Mouse (Mus musculus): Measurements from ENCODE around the gene Dnaja3. TPM values are rescaled to one million over a fixed set of nuclear protein-coding genes. Genes with fewer than 3 reads are reported as not detected.

Gene Dnaja3
- polyA plus RNA-seq, 1 experiment from 2014 or later: 78.3 TPM

DNA sequence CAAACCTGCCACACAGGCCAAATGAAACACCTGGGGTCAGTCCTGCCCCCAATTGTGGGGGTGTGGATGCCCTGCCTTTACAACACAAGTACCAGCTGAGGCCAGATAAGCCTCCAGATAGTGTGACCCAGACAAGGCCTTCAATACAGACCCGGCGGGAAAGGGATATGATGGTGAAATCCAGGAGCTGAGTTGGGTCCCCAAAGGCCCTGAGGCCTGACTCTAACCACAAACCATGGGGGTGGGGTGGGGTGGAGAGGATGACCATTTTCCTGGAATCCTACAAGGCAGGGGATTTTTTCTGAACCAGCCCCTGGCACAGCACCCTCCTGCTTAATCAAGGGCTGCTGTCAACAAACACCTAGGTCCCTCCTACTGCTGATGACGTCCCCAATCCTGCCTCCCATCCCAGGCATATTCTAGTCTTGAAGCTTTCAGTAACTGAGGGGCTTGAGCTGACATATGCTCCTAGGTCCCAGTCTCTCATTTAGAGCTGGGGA, 848 bp upstream of the Dnaja3 start:
- H3K27me3 ChIP-seq (ENCODE audit: insufficient read depth, poor library complexity, severe bottlenecking): no peaks in the 10 kb centered on the region
- DNase-seq (ENCODE audit: low spot score): no peak
- H3K4me3 ChIP-seq: no peak overlapping the region
- WGBS: 68% methylated on average over 3 of the region's 3 CpGs
- H3K27ac ChIP-seq: no peak overlapping the region
- peaks cover 11% of the 10 kb centered on the region; the same call in 1 of the 2 replicates for H3K36me3 ChIP-seq
- no peaks in the 10 kb centered on the region for H3K9me3 ChIP-seq
- H3K4me1 ChIP-seq: peaks cover 69% of the 10 kb centered on the region

DNA sequence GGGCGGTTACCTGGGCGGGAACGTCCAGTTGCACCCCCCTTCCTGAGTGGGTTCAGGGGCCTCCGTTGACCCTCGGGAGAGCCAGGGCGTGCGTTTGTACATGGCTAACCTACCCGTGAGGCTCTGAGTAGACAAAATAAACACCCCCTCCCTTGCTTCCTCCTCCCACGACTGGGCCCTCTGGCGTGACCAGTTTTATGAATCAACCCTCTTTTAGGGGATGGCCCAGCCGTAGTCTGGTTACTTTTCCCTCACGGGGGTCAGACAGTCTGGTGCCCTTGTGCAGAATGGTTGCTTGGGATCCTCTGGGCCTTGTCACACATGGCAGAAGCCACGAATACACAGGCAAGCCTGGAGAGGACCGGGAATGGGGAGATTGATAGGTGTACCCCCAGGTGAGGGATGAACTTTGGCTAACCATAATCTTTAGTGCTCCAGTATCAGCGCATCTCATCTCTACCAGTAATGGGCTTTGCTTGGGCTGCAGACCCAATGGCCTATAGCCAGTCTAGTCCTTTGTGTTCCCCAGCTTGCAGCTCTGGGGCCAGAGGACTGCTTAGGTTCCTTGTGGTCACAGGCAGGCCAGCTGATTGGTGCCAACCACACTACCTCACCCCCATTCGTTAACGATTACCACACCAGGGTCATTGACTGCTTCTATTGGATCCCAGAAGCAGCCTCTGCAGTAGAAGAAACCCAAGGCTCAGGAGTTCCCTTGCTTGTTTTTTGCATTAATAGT, 647 bp downstream of the Dnaja3 start:
- H3K4me1 ChIP-seq: peaks cover 67% of the 10 kb centered on the region
- H3K4me3 ChIP-seq: peak overlapping the region; percentile 69
- no peaks in the 10 kb centered on the region for H3K27me3 ChIP-seq (ENCODE audit: insufficient read depth, poor library complexity, severe bottlenecking)
- no peaks in the 10 kb centered on the region for H3K9me3 ChIP-seq
- H3K36me3 ChIP-seq: peaks cover 4% of the 10 kb centered on the region; the same call in 1 of the 2 replicates
- 6% methylated on average over 17 of the region's 17 CpGs for WGBS
- no peak for DNase-seq (ENCODE audit: low spot score)
- peak overlapping the region; percentile 87 for H3K27ac ChIP-seq

DNA sequence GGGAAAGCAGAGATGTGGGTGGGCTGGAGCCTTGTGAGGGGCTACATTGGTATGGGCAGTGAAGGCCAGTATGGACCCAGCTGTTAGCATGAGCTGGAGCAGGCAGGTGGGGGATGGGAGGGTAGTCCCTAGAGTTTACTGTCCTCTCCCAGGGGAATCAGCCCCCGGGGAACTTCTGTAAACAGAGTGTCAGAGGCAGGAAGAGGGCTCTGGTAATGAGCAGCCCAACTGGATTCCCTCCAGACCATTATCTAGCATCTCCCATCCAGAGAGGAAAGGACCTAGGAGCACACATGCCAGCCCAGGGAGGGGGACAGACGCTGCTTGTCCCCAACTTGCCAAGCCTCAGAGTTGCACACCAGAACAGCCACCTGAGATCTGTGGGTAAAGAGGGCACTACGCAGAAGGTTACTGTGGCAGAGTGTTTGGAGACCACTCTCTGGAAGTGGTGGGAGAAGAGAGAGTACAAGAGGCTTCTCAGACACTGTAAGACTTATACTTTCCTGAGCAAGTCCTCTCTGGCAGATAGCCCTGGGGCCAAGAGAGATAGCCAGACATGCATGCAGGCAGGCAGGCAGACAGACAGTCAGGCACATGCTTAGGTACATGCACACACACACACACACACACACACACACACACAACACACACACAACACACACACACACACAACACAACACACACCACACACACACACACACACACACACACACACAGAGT, 1.5 kb downstream of the Dnaja3 start:
- no peaks in the 10 kb centered on the region for H3K27me3 ChIP-seq (ENCODE audit: insufficient read depth, poor library complexity, severe bottlenecking)
- no peaks in the 10 kb centered on the region for H3K9me3 ChIP-seq
- H3K4me1 ChIP-seq: peaks cover 66% of the 10 kb centered on the region
- WGBS: 19% methylated on average over 3 of the region's 3 CpGs
- peak overlapping the region; percentile 69 for H3K4me3 ChIP-seq
- H3K36me3 ChIP-seq: peaks cover 4% of the 10 kb centered on the region; the same call in 1 of the 2 replicates
- DNase-seq (ENCODE audit: low spot score): no peak
- peak overlapping the region; percentile 87 for H3K27ac ChIP-seq

DNA sequence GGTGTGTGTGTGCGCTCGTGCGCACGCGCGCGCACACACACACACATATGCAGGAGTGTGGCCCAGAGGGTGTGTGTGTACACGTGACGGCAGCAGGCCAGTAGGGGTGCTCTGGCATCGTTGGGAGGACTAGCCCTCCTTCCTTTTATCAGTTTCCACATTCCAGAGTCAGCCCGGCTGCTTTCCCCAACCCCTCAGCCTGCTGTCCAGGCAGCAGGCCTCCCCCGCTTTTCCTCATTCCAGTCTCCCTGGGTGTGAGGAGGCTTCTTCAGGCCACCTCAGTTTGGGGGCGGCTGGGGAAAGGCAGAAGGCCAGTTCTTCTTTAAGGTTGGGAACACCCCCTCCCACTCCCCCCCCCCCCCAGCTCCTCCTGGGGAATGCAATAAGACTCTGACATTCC, 2.4 kb downstream of the Dnaja3 start:
- H3K4me3 ChIP-seq: peak overlapping the region; percentile 69
- H3K36me3 ChIP-seq: peaks cover 4% of the 10 kb centered on the region; the same call in 1 of the 2 replicates
- peak; percentile 94 for DNase-seq (ENCODE audit: low spot score)
- H3K4me1 ChIP-seq: peaks cover 75% of the 10 kb centered on the region
- 15% methylated on average over 13 of the region's 13 CpGs for WGBS
- H3K9me3 ChIP-seq: no peaks in the 10 kb centered on the region
- peak overlapping the region; percentile 87 for H3K27ac ChIP-seq
- no peaks in the 10 kb centered on the region for H3K27me3 ChIP-seq (ENCODE audit: insufficient read depth, poor library complexity, severe bottlenecking)

DNA sequence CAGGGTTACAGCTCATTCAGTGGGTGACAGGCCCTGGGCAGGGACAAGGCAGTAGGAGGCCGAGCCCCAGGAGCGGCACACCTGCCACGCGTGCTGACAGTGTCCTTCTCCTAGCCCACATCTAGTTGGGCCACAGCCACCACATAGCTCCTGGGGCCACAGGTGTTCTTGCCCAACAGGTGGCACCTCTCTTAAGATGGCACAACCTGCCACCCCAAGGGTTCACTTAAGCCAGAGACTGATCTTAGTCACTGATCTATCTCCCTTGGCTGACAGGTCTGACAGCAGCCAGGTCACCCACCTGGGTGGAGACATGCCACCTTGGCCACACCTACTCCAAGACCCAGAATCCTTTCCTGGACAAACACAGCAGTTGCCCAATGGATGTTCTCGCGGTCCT, 3.1 kb downstream of the Dnaja3 start:
- peak overlapping the region; percentile 87 for H3K27ac ChIP-seq
- peak overlapping the region; percentile 69 for H3K4me3 ChIP-seq
- H3K36me3 ChIP-seq: peaks cover 9% of the 10 kb centered on the region
- H3K4me1 ChIP-seq: peaks cover 83% of the 10 kb centered on the region
- 80% methylated on average over 6 of the region's 6 CpGs for WGBS
- DNase-seq (ENCODE audit: low spot score): no peak
- no peaks in the 10 kb centered on the region for H3K9me3 ChIP-seq
- H3K27me3 ChIP-seq (ENCODE audit: insufficient read depth, poor library complexity, severe bottlenecking): no peaks in the 10 kb centered on the region

DNA sequence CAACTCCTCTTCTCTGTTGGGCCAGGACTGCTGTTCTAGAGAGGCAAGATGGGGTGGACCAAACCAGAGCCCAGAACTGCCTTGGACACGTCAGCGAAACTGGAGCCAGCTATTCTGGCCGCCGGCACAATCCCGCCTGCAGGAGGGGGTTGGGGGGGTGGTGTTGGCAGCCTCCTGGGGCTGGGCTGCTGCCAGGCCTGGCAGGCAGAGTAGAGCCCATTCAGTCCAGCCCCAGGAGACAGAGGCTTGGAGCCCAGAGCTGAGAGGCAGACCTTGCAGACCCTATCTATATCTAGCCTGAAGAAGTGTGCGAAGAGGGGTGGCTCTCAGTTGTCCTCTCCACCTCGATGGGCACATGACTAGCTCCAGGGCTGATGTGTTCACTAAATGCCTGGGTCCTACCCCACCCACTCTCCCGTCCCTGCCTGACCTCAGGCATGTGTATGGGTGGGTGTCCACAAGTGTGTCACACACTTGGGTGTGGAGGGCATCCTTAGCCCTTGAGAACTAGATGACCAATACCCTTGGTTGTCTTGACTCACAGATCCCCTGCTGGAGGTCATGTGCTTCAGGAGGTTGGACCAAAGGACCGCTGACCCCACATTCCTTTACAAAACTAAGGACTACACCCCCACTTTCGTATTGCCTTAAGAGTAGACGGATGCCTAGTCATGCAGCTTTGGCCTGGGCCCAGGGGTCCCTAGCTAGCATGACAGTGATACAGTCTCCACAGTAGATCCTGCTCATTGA, 4.1 kb downstream of the Dnaja3 start:
- Histone ChIP-seq H3K27ac (peak overlapping the region; percentile 87), H3K36me3 (peaks cover 18% of the 10 kb centered on the region), H3K9me3 (no peaks in the 10 kb centered on the region), H3K4me1 (peaks cover 91% of the 10 kb centered on the region), H3K4me3 (no peak overlapping the region), H3K27me3 (ENCODE audit: insufficient read depth, poor library complexity, severe bottlenecking) (no peaks in the 10 kb centered on the region)
- DNase-seq (ENCODE audit: low spot score): no peak
- WGBS: 66% methylated on average over 11 of the region's 11 CpGs

GRCm38 (mm10) chr16:4645867-4646266, 6.1 kb downstream of the Dnaja3 start:
- H3K27me3 ChIP-seq (ENCODE audit: insufficient read depth, poor library complexity, severe bottlenecking): no peaks in the 10 kb centered on the region
- no peak for DNase-seq (ENCODE audit: low spot score)
- H3K27ac ChIP-seq: peak overlapping the region; percentile 75
- peaks cover 36% of the 10 kb centered on the region for H3K36me3 ChIP-seq
- H3K4me1 ChIP-seq: peaks cover 89% of the 10 kb centered on the region
- WGBS: 71% methylated on average over 4 of the region's 4 CpGs
- H3K4me3 ChIP-seq: no peak overlapping the region
- H3K9me3 ChIP-seq: no peaks in the 10 kb centered on the region

- H3K27ac ChIP-seq: peak overlapping the region; percentile 75
- no peaks in the 10 kb centered on the region for H3K27me3 ChIP-seq (ENCODE audit: insufficient read depth, poor library complexity, severe bottlenecking)
- peaks cover 46% of the 10 kb centered on the region for H3K36me3 ChIP-seq
- no peaks in the 10 kb centered on the region for H3K9me3 ChIP-seq
- 64% methylated on average over 4 of the region's 4 CpGs for WGBS
- H3K4me1 ChIP-seq: peaks cover 88% of the 10 kb centered on the region
- DNase-seq (ENCODE audit: low spot score): no peak
- H3K4me3 ChIP-seq: peak overlapping the region; percentile 25; the same call in 1 of the 2 replicates
Measured at GRCm38 (mm10) chr16:4646831-4647230, 7.0 kb downstream of the Dnaja3 start.

DNA sequence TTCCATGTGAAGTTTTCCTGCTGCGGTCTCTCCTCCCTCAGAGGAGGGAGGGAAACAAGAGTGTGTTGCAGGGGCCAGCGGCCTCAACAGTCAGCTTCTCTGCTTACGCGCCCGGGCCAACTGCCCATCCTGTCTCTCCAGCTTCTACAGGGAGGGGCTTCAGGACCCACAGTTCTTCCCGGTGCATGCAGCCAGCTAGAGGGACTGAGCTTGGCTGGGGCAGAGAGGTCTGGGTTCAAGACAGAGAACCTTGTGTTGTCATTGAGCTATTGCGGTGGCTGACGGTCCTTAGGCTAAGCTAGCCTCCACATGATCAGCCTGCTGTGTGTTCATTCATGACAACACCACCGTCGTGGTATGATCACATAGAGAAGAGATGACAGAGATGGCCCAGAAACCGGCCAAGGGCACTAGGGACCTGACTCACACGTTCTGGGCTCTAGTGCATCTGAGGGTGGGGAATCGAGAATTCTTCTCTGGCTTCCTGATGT, 7.9 kb downstream of the Dnaja3 start:
- Histone ChIP-seq H3K36me3 (peaks cover 54% of the 10 kb centered on the region), H3K27me3 (ENCODE audit: insufficient read depth, poor library complexity, severe bottlenecking) (no peaks in the 10 kb centered on the region), H3K9me3 (no peaks in the 10 kb centered on the region), H3K4me1 (peaks cover 88% of the 10 kb centered on the region), H3K4me3 (peak overlapping the region; percentile 25; the same call in 1 of the 2 replicates), H3K27ac (peak overlapping the region; percentile 75)
- no peak for DNase-seq (ENCODE audit: low spot score)
- 52% methylated on average over 13 of the region's 13 CpGs for WGBS

DNA sequence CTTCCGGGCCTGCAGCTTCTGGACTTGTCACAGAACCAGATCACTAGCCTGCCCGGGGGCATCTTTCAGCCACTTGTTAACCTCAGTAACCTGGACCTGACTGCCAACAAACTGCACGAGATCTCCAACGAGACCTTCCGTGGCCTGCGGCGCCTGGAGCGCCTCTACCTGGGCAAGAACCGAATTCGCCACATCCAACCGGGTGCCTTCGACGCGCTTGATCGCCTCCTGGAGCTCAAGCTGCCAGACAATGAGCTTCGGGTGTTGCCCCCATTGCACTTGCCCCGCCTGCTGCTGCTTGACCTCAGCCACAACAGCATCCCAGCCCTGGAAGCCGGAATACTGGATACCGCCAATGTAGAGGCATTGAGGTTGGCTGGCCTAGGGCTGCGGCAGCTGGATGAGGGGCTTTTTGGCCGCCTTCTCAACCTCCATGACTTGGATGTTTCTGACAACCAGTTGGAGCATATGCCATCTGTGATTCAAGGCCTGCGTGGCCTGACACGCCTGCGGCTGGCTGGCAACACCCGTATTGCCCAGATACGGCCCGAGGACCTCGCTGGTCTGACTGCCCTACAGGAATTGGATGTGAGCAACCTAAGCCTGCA, 8.7 kb downstream of the Dnaja3 start:
- peaks cover 88% of the 10 kb centered on the region for H3K4me1 ChIP-seq
- WGBS: 88% methylated on average over 28 of the region's 28 CpGs
- no peak for DNase-seq (ENCODE audit: low spot score)

GRCm38 (mm10) chr16:4649211-4649610, 9.4 kb downstream of the Dnaja3 start:
- no peaks in the 10 kb centered on the region for H3K27me3 ChIP-seq (ENCODE audit: insufficient read depth, poor library complexity, severe bottlenecking)
- no peaks in the 10 kb centered on the region for H3K9me3 ChIP-seq
- H3K4me3 ChIP-seq: no peak overlapping the region
- 88% methylated on average over 5 of the region's 5 CpGs for WGBS
- H3K4me1 ChIP-seq: peaks cover 87% of the 10 kb centered on the region
- H3K36me3 ChIP-seq: peaks cover 63% of the 10 kb centered on the region
- no peak for DNase-seq (ENCODE audit: low spot score)
- H3K27ac ChIP-seq: no peak overlapping the region

More for the DNA sequence above, 8.7 kb downstream of the Dnaja3 start:
- Histone ChIP-seq H3K9me3 (no peaks in the 10 kb centered on the region), H3K36me3 (peaks cover 63% of the 10 kb centered on the region), H3K27ac (no peak overlapping the region), H3K4me3 (no peak overlapping the region), H3K27me3 (ENCODE audit: insufficient read depth, poor library complexity, severe bottlenecking) (no peaks in the 10 kb centered on the region)

DNA sequence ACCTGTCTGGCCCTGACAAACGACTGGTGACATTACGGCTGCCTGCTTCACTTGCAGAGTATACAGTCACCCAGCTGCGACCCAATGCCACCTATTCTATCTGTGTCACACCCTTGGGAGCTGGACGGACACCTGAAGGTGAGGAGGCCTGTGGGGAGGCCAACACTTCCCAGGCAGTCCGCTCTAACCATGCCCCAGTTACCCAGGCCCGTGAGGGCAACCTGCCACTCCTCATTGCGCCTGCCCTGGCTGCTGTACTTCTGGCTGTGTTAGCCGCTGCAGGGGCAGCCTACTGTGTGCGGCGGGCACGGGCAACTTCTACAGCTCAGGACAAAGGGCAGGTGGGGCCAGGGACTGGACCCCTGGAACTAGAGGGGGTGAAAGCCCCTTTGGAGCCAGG, 9.9 kb downstream of the Dnaja3 start:
- no peak overlapping the region; the same call in 1 of the 2 replicates for H3K27ac ChIP-seq
- peaks cover 87% of the 10 kb centered on the region for H3K4me1 ChIP-seq
- DNase-seq (ENCODE audit: low spot score): peak; percentile 63
- H3K36me3 ChIP-seq: peaks cover 68% of the 10 kb centered on the region
- H3K4me3 ChIP-seq: no peak overlapping the region
- no peaks in the 10 kb centered on the region for H3K27me3 ChIP-seq (ENCODE audit: insufficient read depth, poor library complexity, severe bottlenecking)
- 87% methylated on average over 11 of the region's 11 CpGs for WGBS
- H3K9me3 ChIP-seq: no peaks in the 10 kb centered on the region

Data from heart, embryonic 10.5 days (tissue).